Comparison of ENCODE assay signal across 8 mouse cellular contexts in the genomic region with DNA sequence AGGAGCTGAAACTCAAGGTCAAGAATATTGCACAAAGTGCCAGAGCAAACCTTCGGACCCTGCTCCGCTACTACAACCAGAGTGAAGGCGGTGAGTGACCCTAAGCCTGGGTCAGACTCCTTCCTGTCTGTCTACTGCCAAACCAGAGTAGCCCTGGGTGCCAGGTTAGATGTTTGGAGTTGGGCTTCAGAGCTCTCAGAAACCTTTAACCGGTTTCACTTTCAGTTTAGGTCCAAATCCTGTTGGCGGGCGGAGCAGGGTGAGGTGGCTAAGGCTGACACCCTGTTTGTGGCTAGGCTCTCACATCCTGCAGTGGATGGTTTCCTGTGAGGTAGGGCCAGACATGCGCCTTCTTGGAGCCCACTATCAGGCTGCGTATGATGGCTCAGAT. TPM values are rescaled to one million over a fixed set of nuclear protein-coding genes. Genes with fewer than 3 reads are reported as not detected.
DNase-seq lines count a peak whose midpoint lies in the region; ATAC-seq lines count a peak whose summit lies in the region.

No protein-coding gene starts in this region.

- no peaks in the 10 kb centered on the region for H3K9me3 ChIP-seq in embryonic facial prominence, embryonic 12.5 days
- H3K9me3 ChIP-seq in heart, embryonic 12.5 days (replicated peaks): no peaks in the 10 kb centered on the region
- no peaks in the 10 kb centered on the region for H3K9me3 ChIP-seq in kidney, embryonic 14.5 days (ENCODE audit: control insufficient read depth, low read length)
- no peaks in the 10 kb centered on the region for H3K9me3 ChIP-seq in lung, embryonic 16.5 days (ENCODE audit: control insufficient read depth, low read length)

- H3K36me3 ChIP-seq in embryonic facial prominence, embryonic 12.5 days: no peaks in the 10 kb centered on the region
- H3K36me3 ChIP-seq in heart, embryonic 12.5 days: no peaks in the 10 kb centered on the region
- no peaks in the 10 kb centered on the region for H3K36me3 ChIP-seq in kidney, embryonic 14.5 days (ENCODE audit: control insufficient read depth, insufficient read depth, low read length)
- no peaks in the 10 kb centered on the region for H3K36me3 ChIP-seq in lung, embryonic 16.5 days (ENCODE audit: control insufficient read depth, insufficient read depth, low read length)

- H3K9ac ChIP-seq in embryonic facial prominence, embryonic 12.5 days: no peak overlapping the region
- H3K9ac ChIP-seq in heart, embryonic 12.5 days: no peak overlapping the region
- H3K9ac ChIP-seq in kidney, embryonic 14.5 days (ENCODE audit: low read depth, low read length): peak overlapping the region; percentile 40; the same call in 1 of the 2 replicates
- H3K9ac ChIP-seq in lung, embryonic 16.5 days (ENCODE audit: low read length): peak overlapping the region; percentile 53

- peak; percentile 32 to 37 for DNase-seq in urinary bladder, adult 18-20 months (ENCODE audit: low spot score in 2 of 2)
- no peak for DNase-seq in urinary bladder, postnatal 4 days (ENCODE audit: low spot score in 2 of 2)
- no peak for DNase-seq in frontal cortex, postnatal 36 days (ENCODE audit: low spot score in 2 of 2)

- H3K4me1 ChIP-seq in embryonic facial prominence, embryonic 12.5 days: no peaks in the 10 kb centered on the region
- H3K4me1 ChIP-seq in heart, embryonic 12.5 days (replicated peaks): 0 out of 2 replicates have a peak, but pooled peaks cover 4% of the 10 kb centered on the region
- no peaks in the 10 kb centered on the region for H3K4me1 ChIP-seq in kidney, embryonic 14.5 days (ENCODE audit: control insufficient read depth, insufficient read depth, low read length)
- H3K4me1 ChIP-seq in lung, embryonic 16.5 days (replicated peaks; ENCODE audit: control insufficient read depth, insufficient read depth, low read length): peaks cover 4% of the 10 kb centered on the region; the same call in 1 of the 2 replicates

- WGBS in embryonic facial prominence, embryonic 12.5 days: 66% methylated on average over 8 of the region's 8 CpGs
- 45% methylated on average over 8 of the region's 8 CpGs for WGBS in heart, embryonic 12.5 days
- 69% methylated on average over 8 of the region's 8 CpGs for WGBS in kidney, embryonic 14.5 days
- 52% methylated on average over 8 of the region's 8 CpGs for WGBS in lung, embryonic 16.5 days

- H3K4me3 ChIP-seq in embryonic facial prominence, embryonic 12.5 days: peak overlapping the region; percentile 35
- H3K4me3 ChIP-seq in heart, embryonic 12.5 days: peak overlapping the region; percentile 59
- H3K4me3 ChIP-seq in kidney, embryonic 14.5 days (ENCODE audit: low read length): peak overlapping the region; percentile 50
- H3K4me3 ChIP-seq in lung, embryonic 16.5 days (ENCODE audit: low read length): peak overlapping the region; percentile 64

- peak overlapping the region; percentile 70 for H3K4me2 ChIP-seq in embryonic facial prominence, embryonic 12.5 days (replicated peaks)
- peak overlapping the region; percentile 98 for H3K4me2 ChIP-seq in heart, embryonic 12.5 days
- peak overlapping the region; percentile 88 for H3K4me2 ChIP-seq in kidney, embryonic 14.5 days (replicated peaks; ENCODE audit: low read depth, low read length)
- peak overlapping the region; percentile 96 for H3K4me2 ChIP-seq in lung, embryonic 16.5 days (ENCODE audit: low read depth, low read length)

- 0 out of 2 replicates have a peak, but pooled peaks have one; percentile 10 for ATAC-seq in embryonic facial prominence, embryonic 12.5 days (ENCODE audit: insufficient number of reproducible peaks, insufficient read depth, low FRiP score, low TSS enrichment)
- ATAC-seq in heart, embryonic 12.5 days (ENCODE audit: insufficient number of reproducible peaks, low FRiP score): peak; percentile 16; the same call in 1 of the 2 replicates
- ATAC-seq in kidney, embryonic 14.5 days (ENCODE audit: low FRiP score, low TSS enrichment): peak; percentile 10; the same call in 1 of the 2 replicates
- peak; percentile 58 for ATAC-seq in lung, embryonic 16.5 days (ENCODE audit: low read depth)
- peak; percentile 77 for ATAC-seq in neutrophil, adult 5-6 weeks (ENCODE audit: extremely low read depth, insufficient number of reproducible peaks, low FRiP score, poor library complexity, severe bottlenecking)

- no peaks in the 10 kb centered on the region for H3K27me3 ChIP-seq in embryonic facial prominence, embryonic 12.5 days
- no peaks in the 10 kb centered on the region; the same call in 1 of the 2 replicates for H3K27me3 ChIP-seq in heart, embryonic 12.5 days (replicated peaks)
- H3K27me3 ChIP-seq in kidney, embryonic 14.5 days (ENCODE audit: control insufficient read depth, insufficient read depth, low read length): no peaks in the 10 kb centered on the region; the same call in 1 of the 2 replicates
- H3K27me3 ChIP-seq in lung, embryonic 16.5 days (ENCODE audit: control insufficient read depth, insufficient read depth, low read depth, low read length): no peaks in the 10 kb centered on the region

- no peak overlapping the region for H3K27ac ChIP-seq in embryonic facial prominence, embryonic 12.5 days
- no peak overlapping the region for H3K27ac ChIP-seq in heart, embryonic 12.5 days (ENCODE audit: poor library complexity, severe bottlenecking)
- no peak overlapping the region for H3K27ac ChIP-seq in kidney, embryonic 14.5 days (ENCODE audit: low read depth, low read length)
- no peak overlapping the region for H3K27ac ChIP-seq in lung, embryonic 16.5 days (ENCODE audit: low read length)

RNA-seq across cellular contexts. Expression of gene H2-M3, which starts 0.7 kb away (rescaled TPM):
- polyA plus RNA-seq in embryonic facial prominence, embryonic 12.5 days (2016; fragmentation: Nextera tagmentation; extraction: Ambion mirVana): 1.4 and 1.5 TPM in 2 replicates
- polyA plus RNA-seq in heart, embryonic 12.5 days (2016; fragmentation: Nextera tagmentation; extraction: Ambion mirVana): 0.57 and 0.74 TPM in 2 replicates
- 1.1 and 1.3 TPM in 2 replicates for polyA plus RNA-seq in kidney, embryonic 14.5 days (2014; fragmentation: Nextera tagmentation; extraction: Ambion mirVana)
- polyA plus RNA-seq in lung, embryonic 16.5 days (2015; fragmentation: Nextera tagmentation; extraction: Ambion mirVana): 2.3 and 3.1 TPM in 2 replicates
- 78.4 and 81.0 TPM in 2 replicates for total RNA-seq in neutrophil, adult 5-6 weeks (2017)

RNA-seq across cellular contexts. Expression of gene Olfr98, which starts 7.1 kb away (rescaled TPM):
- polyA plus RNA-seq in embryonic facial prominence, embryonic 12.5 days (2016; fragmentation: Nextera tagmentation; extraction: Ambion mirVana): not detected in 2 replicates
- polyA plus RNA-seq in heart, embryonic 12.5 days (2016; fragmentation: Nextera tagmentation; extraction: Ambion mirVana): not detected in 2 replicates
- not detected in 2 replicates for polyA plus RNA-seq in kidney, embryonic 14.5 days (2014; fragmentation: Nextera tagmentation; extraction: Ambion mirVana)
- polyA plus RNA-seq in lung, embryonic 16.5 days (2015; fragmentation: Nextera tagmentation; extraction: Ambion mirVana): not detected in 2 replicates
- 0.61 and 0.81 TPM in 2 replicates for total RNA-seq in neutrophil, adult 5-6 weeks (2017)

RNA-seq across cellular contexts. Expression of gene Olfr99, which starts 12.6 kb away (rescaled TPM):
- polyA plus RNA-seq in embryonic facial prominence, embryonic 12.5 days (2016; fragmentation: Nextera tagmentation; extraction: Ambion mirVana): not detected in 2 replicates
- polyA plus RNA-seq in heart, embryonic 12.5 days (2016; fragmentation: Nextera tagmentation; extraction: Ambion mirVana): not detected in 2 replicates
- polyA plus RNA-seq in kidney, embryonic 14.5 days (2014; fragmentation: Nextera tagmentation; extraction: Ambion mirVana): not detected in 2 replicates
- not detected in 2 replicates for polyA plus RNA-seq in lung, embryonic 16.5 days (2015; fragmentation: Nextera tagmentation; extraction: Ambion mirVana)
- total RNA-seq in neutrophil, adult 5-6 weeks (2017): 0.61 and 1.9 TPM in 2 replicates

RNA-seq across cellular contexts. Expression of gene Olfr101, which starts 33.4 kb away (rescaled TPM):
- polyA plus RNA-seq in embryonic facial prominence, embryonic 12.5 days (2016; fragmentation: Nextera tagmentation; extraction: Ambion mirVana): not detected in 2 replicates
- not detected in 2 replicates for polyA plus RNA-seq in heart, embryonic 12.5 days (2016; fragmentation: Nextera tagmentation; extraction: Ambion mirVana)
- not detected in 2 replicates for polyA plus RNA-seq in kidney, embryonic 14.5 days (2014; fragmentation: Nextera tagmentation; extraction: Ambion mirVana)
- not detected in 2 replicates for polyA plus RNA-seq in lung, embryonic 16.5 days (2015; fragmentation: Nextera tagmentation; extraction: Ambion mirVana)
- total RNA-seq in neutrophil, adult 5-6 weeks (2017): not detected in 2 replicates

RNA-seq across cellular contexts. Expression of gene Olfr97, which starts 33.6 kb away (rescaled TPM):
- polyA plus RNA-seq in embryonic facial prominence, embryonic 12.5 days (2016; fragmentation: Nextera tagmentation; extraction: Ambion mirVana): not detected in 2 replicates
- not detected in 2 replicates for polyA plus RNA-seq in heart, embryonic 12.5 days (2016; fragmentation: Nextera tagmentation; extraction: Ambion mirVana)
- polyA plus RNA-seq in kidney, embryonic 14.5 days (2014; fragmentation: Nextera tagmentation; extraction: Ambion mirVana): not detected in 2 replicates
- polyA plus RNA-seq in lung, embryonic 16.5 days (2015; fragmentation: Nextera tagmentation; extraction: Ambion mirVana): not detected in 2 replicates
- not detected in 2 replicates for total RNA-seq in neutrophil, adult 5-6 weeks (2017)

Comparison
In these comparisons a context has a peak if more than half of its experiments do, and no peak if none do; other contexts are left out.
1. DNase-seq: peak in urinary bladder, adult 18-20 months (2 of 2); none in urinary bladder, postnatal 4 days (0 of 2) and frontal cortex, postnatal 36 days (0 of 2).
2. ATAC-seq: peak in every context shown above with its lines; median percentile 77 in neutrophil, adult 5-6 weeks; 58 in lung, embryonic 16.5 days; 16 in heart, embryonic 12.5 days; 10 in embryonic facial prominence, embryonic 12.5 days; 10 in kidney, embryonic 14.5 days.
3. H3K9ac ChIP-seq: peak in kidney, embryonic 14.5 days (single experiment) and lung, embryonic 16.5 days (single experiment); none in embryonic facial prominence, embryonic 12.5 days (single experiment) and heart, embryonic 12.5 days (single experiment).
4. Peak in every context shown above with its lines, with median percentiles within 50 percentile points of each other: H3K4me2 ChIP-seq and H3K4me3 ChIP-seq.